Mouse (Mus musculus) thymus, postnatal 0 days (tissue): ENCODE measurements around the gene Napsa. TPM values are rescaled to one million over a fixed set of nuclear protein-coding genes. Genes with fewer than 3 reads are reported as not detected.

ENCODE experiments used
- DNase-seq: peaks from one replicate; pipeline ENCODE4 v3.0.0-alpha.2; 2015; ENCODE audit warnings: low spot score
- polyA plus RNA-seq: library from polyadenylated mRNA; unstranded; fragments of >200 nt; fragmentation: Nextera tagmentation; extraction: Ambion mirVana; gene quantifications from 2 replicates; pipeline ENCODE4 v1.2.1, GENCODE M21; 2015

Napsa gene
- polyA plus RNA-seq, 1 experiment from 2014 or later = 11.1 TPM

DNA sequence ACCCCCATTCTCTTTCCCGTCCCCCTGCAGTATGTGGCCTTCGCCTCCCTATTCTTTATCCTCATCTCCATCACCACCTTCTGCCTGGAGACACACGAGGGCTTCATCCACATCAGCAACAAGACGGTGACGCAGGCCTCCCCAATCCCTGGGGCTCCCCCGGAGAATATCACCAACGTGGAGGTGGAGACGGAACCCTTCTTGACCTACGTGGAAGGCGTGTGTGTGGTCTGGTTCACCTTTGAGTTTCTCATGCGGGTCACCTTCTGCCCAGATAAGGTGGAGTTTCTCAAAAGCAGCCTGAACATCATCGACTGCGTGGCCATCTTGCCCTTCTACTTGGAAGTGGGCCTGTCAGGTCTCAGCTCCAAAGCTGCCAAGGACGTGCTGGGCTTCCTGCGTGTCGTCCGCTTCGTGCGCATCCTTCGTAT, 23.0 kb downstream of the Napsa start:
- no peak for DNase-seq

DNA sequence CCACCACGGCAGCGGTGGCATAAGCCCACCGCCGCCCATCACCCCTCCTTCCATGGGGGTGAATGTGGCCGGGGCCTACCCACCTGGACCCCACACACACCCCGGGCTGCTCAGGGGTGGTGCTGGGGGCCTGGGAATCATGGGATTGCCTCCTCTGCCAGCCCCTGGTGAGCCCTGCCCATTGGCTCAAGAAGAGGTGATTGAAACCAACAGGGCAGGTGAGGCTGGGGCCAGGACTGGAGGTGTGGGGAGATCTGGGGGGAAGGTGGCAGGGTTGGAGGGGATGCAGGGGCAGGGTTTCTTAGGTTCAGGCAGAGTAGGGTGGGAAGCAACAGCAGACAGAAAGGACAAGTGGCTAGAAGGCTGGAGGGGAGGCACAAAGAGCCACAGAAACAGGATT, 23.9 kb downstream of the Napsa start:
- DNase-seq = no peak

DNA sequence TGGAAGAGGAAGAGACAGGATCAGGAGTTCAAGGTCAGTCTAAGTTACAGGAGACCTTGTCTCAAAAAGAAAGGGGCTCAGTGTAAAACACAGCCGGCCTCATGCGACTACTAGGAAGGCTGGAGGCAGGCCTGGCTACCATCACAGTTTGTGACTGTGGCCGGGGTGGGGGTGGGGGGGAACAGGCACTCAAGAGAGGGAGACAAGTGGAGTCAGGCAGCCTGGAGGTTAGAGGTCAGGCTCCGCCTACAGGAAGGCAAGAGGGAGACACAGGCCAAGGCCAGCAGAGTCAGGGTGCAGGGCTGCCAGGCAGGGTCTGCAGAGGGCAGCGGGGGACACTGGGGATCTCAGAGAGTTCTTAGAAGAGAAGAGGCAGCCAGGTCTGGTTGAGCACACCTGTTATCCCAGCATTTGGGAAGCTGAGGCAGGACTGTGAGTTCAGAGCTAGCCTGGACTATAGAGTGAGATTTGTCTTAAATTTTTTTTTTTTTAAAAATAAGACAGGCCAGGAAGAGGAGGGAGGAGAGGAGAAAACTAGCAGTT, 24.9 kb downstream of the Napsa start:
- DNase-seq = no peak

DNA sequence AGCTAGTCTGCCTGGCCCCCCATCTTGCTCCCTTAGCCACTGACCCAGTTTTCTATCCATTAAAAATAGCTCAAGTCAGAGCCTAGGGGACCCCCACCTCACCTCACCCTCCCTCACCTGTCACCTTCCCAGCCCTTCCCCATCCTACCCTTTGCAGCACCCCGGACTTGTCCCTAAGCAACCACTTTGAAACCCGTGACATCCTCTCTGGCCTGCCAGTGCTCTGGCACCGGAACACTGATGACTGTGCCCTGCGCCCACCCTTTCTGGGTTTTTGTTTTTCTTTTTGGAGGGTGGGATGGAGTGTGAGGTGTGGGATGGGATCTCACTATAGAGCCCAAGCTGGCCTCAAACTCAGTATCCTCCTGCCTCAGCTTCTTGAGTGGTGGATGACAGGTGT, 25.5 kb downstream of the Napsa start:
- no peak for DNase-seq

DNA sequence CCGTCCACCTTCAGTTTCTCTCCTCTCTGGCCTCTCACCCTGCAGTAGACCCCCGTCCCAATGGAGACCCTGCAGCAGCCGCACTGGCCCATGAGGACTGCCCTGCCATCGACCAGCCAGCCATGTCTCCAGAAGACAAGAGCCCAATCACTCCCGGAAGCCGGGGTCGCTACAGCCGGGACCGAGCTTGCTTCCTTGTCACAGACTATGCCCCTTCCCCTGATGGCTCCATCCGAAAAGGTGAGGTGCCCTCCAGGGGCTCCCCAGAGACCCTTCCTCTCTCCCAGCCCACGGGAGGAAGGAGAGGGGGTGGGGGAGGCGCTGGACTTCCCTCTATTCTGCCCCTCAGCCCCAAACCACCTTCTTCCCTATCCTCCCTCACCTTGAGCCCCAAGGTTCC, 26.2 kb downstream of the Napsa start:
- no peak for DNase-seq

DNA sequence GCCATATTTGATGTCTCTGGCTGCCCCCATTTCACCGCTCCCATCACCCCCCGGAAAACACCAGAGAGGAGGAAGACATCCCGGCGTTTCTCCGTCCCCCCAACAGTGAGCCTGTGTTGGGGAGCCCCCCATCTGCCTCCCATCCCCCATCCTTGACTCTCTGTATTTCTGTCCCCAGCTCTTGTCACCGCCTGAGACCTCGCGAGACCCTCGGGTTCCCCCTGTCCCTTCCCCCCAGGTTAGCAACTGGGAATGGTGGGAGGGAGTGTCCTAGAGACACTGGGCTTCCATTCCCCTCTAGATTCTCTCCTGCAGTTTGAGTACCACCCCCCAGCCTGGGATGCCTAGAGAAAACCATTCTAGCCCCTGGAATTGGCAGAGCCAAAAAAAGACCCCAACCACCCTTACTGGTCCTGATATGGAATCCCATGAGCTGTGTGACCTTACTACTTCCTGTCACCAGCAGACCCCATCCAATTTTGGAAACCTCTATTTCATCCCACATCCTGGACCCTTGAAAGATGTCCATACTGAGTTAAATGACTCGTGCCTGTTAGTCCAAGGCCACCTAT, 28.6 kb downstream of the Napsa start:
- no peak for DNase-seq

DNA sequence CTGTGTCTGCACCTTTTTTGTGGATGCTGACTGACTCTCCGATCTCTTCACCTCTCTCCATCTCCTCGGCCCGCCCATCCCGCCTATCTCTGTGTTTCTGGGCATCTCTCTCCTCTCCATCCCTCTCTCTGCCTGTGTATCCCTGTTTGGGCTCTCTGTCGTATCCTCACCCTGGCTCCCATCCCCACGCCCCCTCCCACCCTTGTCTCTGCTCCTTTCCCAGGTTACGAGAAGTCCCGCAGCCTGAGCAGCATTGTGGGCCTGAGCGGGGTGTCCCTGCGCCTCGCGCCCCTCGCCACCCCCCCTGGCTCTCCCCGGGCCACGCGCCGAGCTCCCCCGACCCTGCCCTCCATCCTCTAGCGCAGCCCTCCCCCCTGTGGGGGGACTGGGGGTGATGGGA, 29.5 kb downstream of the Napsa start:
- DNase-seq = no peak

DNA sequence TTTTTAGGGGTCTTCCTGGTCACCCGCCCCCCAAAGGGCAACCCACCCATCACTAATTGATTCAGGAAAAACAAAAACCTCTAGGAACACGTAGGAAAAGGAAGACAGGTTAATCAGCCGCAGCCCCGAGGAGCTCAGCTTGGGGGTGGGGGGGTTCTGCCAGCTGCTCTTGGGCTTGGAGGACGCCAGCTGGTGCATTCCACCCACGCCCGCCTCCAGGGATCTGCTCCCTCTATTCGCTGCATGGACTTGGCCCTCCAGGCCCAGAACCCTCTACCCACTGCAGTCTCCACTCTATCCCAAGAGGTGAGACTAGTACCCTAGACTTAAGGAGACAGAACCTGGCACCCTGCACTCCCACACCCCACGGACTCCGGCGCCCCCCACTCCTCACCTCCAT, 30.3 kb downstream of the Napsa start:
- no peak for DNase-seq

DNA sequence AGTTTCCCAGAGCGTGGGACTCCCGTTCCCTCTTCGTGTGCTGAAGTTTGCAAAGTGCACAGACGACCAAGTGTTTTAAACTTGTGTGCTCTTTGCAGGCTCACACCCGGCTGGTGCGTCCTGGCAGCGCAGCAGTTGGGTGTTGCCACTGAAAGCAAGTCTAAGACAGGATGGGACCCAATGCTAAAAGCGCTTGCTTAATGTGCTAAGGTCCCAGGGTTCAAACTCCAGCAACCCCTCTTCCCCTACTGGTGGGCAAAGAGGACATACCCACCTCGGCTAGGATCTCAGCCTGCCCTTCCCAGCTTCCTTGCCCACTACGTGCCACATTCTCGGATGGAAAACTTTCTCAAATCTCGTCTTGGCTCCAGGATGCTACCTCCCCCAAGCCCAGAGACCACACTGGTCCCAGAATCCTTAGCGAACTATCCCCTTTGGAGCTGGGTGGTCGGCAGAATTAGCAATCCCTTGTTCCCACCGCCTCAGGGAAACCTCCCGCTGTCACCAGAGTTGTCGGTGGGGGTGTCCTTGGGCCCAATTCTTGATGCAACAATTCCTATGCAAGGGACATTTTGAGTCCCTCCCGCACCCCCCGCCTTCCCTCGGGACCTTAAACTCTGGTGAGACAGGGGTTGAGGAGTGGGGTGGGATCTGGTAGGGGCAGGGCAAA, 31.1 kb downstream of the Napsa start:
- no peak for DNase-seq

DNA sequence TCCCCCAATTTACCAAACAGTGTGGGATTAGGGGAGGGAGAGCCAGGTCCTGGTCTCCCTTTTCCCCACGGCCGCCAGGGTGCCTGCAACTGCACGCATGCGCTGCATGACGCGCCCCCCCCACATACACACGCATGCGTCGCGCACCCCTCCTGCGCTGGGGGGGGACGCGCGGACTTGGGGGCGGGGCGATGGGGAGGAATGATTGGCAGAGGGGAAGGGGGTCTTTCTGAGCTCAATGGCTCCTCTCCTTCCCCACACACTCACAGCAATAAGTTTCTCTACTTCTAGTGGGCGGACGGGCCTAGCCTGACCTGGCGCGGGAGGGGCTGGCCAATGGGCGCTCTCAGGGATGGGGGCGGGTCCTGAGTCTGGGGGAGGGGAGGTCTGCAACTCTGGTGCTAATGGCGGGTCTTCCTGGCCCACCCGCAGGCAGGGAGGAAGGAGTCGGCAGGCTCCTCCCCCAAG, 32.0 kb downstream of the Napsa start:
- DNase-seq = no peak

DNA sequence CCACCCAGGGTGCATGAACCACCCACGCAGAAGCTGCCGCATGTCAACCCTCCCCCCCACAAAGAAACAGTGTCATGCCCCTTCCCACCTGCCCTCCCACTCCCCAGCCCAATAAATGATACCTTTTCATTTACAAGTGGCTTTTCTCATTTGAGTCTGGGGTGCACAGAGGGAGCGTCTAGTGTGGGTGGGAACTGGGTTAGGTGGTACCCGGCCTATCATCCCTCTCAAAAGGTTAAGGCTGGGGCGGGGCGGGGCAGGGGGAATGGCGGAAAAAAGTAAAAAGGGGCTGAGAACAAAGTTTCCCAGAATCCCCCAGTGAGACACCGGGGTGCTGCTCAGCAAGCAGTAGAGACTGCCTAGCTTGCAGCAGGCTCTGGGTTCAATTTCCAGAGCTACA, 32.4 kb downstream of the Napsa start:
- no peak for DNase-seq

DNA sequence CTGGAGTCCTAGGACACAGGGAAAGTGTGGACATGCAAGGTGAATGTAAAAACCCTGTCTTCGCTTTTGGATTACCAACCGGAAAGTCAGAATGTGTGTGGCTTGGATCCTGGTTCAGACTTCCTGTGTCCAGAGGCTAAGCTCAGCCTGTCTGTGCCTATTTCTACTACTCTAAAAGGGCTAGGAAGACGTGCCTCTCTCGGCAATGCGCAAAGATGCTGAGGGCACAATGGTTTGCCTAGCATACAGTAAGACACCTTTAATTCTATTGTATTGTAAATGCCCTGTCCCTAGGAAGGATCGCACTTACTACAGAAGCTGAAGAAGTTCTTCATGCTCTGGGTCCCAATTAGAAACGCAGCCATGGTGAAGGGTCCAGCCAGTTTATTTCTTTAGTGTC, 33.3 kb downstream of the Napsa start:
- no peak for DNase-seq

DNA sequence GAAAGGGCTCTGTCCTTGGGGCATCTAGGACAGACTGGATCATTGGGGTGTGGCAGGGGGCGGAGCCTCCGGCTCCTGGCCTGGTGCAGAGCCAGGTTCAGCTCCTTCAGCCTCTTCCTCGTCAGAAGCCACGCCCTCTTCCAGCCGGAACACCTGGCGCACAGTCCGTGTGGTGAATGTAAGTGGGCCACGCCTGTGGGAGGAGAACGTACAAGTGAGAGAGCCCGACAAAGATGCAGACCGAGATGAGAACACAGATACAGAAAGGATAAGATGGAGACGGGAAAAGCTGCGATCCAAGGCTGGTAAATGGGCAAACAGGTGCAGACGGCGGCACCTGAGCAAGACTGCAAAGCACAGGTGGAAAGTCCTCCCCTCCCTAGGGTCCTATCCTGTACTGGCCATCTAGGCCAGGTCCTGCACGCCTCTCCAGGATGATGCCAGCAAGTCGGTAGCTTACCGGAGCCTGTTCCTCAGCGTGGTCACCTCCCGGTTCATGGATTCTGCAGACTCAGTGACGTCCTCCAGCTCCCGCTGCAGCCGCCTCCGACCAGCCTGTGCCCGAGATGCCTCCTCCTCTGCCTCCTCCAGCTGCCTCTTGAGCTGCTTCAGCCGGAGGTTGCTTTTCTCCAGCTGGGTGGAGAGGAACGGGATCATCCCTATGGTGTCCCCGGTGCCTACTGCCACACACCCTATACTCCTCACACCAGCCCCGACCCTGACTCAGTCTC, 34.2 kb downstream of the Napsa start:
- DNase-seq = no peak

DNA sequence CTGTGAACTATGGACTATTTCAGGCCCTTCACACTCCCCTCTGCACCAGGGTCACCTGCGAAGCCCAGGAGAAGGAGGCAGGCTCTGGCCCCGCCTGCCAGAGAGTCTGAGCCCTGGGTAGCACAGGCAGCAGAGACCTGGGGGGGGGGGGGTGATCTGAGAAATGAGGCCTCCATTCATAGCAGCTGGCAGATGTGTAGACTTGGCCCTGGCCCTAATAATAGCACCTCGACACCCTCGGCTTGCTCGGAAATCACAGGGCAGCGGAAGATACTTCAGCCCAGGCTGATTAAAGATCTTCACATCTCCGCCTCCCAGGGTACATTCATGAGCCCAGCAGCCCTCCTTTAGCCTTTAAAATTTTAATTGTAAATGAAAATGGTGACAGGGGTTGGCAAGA, 40.0 kb downstream of the Napsa start:
- no peak for DNase-seq

DNA sequence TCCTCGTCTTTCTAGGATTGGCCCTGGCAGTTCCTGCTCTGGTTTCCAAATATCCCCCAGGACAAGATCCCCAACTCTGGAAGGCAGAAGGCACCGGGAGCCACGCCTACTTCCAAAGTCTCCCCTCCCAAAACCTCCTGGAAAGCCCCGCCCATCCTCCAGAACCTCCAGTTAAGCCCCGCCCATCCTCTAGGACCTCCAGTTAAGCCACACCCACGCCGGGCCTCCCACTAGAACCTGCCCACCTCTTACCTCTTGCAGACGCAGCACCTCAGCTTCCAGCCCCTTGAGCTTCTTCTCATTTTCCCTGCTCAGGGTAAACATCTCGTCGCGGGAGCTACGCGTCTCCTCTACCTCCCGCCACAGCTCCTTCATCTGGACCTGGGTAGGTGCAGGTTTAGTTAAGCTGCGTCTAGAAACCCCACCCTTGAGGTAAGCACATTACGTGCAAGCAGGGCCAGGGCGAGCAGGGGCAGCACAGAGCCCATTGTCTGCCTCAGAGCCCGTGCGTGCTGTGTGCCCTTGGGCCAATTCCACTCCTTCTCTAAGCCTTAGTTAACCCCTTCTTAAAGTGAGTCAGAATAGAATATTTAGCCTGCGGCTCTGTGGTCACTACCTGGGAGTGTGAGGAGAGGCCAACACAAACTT, 42.0 kb downstream of the Napsa start:
- no peak for DNase-seq

DNA sequence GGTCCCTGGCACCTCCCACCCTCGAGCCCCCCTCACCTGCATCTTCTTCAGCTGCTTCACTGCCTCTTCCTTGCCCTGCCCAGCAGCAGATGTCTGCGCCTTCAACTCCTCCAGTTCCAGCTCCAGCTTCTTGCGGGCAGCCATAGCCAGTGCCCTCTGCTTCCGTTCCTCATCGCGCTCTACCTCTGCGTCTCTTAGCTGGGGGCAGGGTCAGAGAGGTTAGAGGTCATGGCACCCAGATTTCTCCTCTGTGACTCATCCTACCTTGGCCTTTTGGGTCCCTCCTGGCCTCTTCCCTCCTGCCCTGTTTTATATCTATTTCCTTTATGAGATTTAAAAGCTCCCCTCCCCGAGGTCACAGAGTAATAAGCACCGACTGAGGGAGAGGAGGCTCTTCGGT, 43.1 kb downstream of the Napsa start:
- no peak for DNase-seq

DNA sequence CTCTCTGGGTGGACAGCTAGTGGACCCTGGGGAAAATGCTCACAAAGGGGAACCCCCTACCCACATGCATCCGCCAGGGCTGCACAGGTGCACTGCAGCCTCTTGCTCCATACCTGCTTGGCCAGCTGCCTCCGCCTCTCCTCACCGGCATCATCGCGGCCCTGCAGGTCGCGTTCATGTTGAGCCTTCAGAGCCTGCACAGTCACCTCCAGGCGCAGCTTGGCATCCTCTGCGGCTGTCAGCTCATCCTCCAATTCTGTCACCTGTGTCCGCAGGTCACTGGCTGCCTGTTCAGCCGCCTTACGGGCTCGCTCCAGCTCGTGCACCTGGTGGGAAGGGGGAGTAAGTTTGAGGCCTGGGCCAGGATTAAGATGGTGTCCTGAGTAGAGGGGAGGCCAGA, 43.8 kb downstream of the Napsa start:
- no peak for DNase-seq

DNA sequence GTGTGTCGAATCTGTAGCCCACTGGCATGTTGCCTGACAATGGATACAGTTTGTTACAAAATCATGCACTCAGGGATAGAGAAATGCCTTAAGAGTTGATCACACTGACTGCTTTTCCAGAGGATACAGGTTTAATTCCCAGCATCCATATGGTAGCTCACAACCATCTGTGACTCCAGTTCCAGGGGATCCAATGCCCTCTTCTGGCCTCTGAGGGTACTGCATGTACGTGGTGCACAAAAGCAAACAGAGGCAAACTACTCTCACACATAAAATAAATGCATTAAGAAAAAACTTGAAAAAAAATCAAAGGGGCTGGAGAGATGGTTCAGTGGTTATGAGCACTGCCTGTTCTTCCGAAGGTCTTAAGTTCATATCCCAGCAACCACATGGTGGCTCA, 44.9 kb downstream of the Napsa start:
- no peak for DNase-seq

DNA sequence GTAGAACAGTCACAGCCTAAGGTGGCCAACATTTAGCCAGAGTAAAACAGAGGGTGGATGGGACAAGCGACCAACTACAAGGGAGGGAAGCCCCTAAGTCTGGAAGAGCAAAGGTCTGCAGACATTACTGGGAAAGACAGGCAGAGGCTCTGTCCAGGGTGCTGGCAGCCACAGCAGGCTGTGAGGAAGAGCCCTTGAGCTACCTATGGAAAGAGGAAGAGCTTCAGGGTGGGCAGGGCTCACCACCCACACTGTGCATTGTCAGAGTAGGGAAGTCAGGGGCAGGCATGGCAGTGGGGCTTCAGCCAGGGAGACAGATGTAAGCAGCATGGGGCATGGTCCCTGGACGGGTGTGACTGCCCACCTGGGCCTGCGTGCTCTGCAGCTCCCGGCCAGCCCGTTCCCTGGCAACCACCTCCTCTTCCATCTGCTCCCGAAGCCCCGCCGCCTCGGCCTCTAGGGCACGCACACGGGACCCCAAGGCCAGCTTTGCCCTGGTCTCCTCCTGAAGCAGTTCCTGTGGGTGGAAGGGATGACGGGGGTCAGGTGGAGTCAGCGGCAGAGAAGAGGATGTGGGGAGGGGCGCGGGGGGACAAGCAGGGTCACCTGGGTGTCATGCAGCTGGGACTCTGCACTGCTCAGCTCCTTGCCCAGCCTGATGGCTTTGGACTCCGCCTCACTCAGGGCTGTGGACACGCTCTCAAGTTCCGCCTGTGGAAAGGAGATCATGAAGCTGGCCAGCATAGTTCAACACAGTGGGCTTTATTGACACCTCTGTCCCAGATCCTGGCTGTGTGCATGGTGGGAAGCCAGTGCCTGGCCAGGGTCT, 51.7 kb downstream of the Napsa start:
- no peak for DNase-seq

DNA sequence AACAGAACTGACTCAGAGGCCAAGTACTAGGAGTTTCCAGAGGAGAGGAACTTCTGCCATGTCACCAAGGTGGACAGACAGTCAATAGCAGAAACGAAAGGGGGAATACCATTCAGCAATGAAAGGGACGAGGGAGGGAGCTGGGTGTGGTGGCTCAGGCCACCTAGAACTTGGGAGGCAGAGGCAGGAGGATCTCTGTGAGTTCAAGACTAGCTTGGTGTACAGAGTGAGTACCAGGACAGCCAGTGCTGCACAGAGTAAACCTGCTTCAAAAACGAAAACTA, 52.3 kb downstream of the Napsa start:
- DNase-seq = no peak

DNA sequence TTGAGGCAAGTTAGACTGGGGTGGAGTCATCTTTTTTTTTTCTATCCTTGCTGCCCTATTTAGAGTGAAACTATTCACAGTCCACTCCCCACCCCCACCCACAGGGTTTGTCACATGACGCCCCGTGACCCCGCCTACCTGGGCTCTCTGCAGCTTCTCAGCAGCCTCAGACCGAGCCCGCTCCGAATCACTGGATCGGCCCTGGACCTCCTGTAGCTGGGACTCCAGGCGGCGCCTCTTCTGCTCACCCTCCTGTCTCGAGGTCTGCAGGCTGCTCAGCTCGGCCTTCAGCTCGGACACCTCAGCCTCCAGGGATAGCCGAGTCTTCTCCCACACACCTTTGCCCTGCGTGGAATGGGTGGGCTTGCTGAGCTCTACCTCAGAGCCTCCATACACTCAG, 52.6 kb downstream of the Napsa start:
- DNase-seq = no peak
